Mouse (Mus musculus) ovary, adult 10 weeks (tissue): ENCODE measurements around the gene Ctnnal1. TPM values are rescaled to one million over a fixed set of nuclear protein-coding genes. Genes with fewer than 3 reads are reported as not detected.

Experiments used
- polyA plus RNA-seq: library from polyadenylated mRNA; stranded (reverse); fragments of 350-450 nt; fragmentation: Illumina TruSeq; extraction: RNeasy Lipid Tissue Mini Kit (QIAGEN cat#74804); gene quantifications from one replicate; pipeline ENCODE4 v1.2.3, GENCODE M21; 2014

The Ctnnal1 gene
- 48.9 TPM for polyA plus RNA-seq

GRCm38 (mm10) chr4:56865003-56865511 is at the start of gene Ctnnal1:
Ctnnal1 (minus strand) TSS chr4:56865188.

GRCm38 (mm10) chr4:56801907-56802668 is 62.9 kb downstream of the Ctnnal1 start, which contains the start of the genes Elp1 and Fam206a:
Elp1 (minus strand) TSS chr4:56802331.
Fam206a (plus strand) TSS chr4:56802345.

Other genes starting within 250 kb of the Ctnnal1 start
- gene Gm26657, start 125.1 kb downstream of the Ctnnal1 start, polyA plus RNA-seq: not detected
- gene Actl7b, start 123.7 kb downstream of the Ctnnal1 start, polyA plus RNA-seq: not detected
- not detected for gene Actl7a, start 121.8 kb downstream of the Ctnnal1 start, polyA plus RNA-seq
- gene Elp1, start 62.9 kb downstream of the Ctnnal1 start, polyA plus RNA-seq: 61.5 TPM
- gene Fam206a, start 62.8 kb downstream of the Ctnnal1 start, polyA plus RNA-seq: 29.6 TPM
- gene Tmem245, start 82.2 kb upstream of the Ctnnal1 start, polyA plus RNA-seq: 64.5 TPM
- gene Frrs1l, start 125.2 kb upstream of the Ctnnal1 start, polyA plus RNA-seq: 0.37 TPM